Mouse (Mus musculus) CH12F3 (cell line): ENCODE results near the gene Prelid3b.

ENCODE experiments used
- in situ Hi-C: fragments of 300-500 bp; cut with MboI; formaldehyde crosslinking; loops from 2 replicates; pipeline ENCODE4 v1.14.3; 2020; ENCODE audit warnings: low sequenced_read_pairs

The Prelid3b gene

GRCm38 (mm10) chr2:174472818-174473549 is at the start of gene Prelid3b:
TSS of gene Prelid3b (minus strand) at chr2:174473081.
- in situ Hi-C loops: no loop called here

- in situ Hi-C loops: no loop called here
Observed at GRCm38 (mm10) chr2:174522134-174522533, 49.3 kb upstream of the Prelid3b start.

- in situ Hi-C loops: no loop called here
Observed at GRCm38 (mm10) chr2:174517141-174518079, 44.5 kb upstream of the Prelid3b start.

GRCm38 (mm10) chr2:174514887-174515286 is 42.0 kb upstream of the Prelid3b start:
- in situ Hi-C loops: no loop called here

- in situ Hi-C loops: no loop called here
Observed at GRCm38 (mm10) chr2:174513827-174514226, 40.9 kb upstream of the Prelid3b start.

- in situ Hi-C loops: no loop called here
Observed at GRCm38 (mm10) chr2:174509825-174510224, 36.9 kb upstream of the Prelid3b start.

- in situ Hi-C loops: no loop called here
Observed at GRCm38 (mm10) chr2:174507998-174508397, 35.1 kb upstream of the Prelid3b start.

- in situ Hi-C loops: no loop called here
Observed at GRCm38 (mm10) chr2:174502831-174503460, 30.1 kb upstream of the Prelid3b start.

- in situ Hi-C loops: no loop called here
Observed at GRCm38 (mm10) chr2:174502321-174502720, 29.4 kb upstream of the Prelid3b start.

GRCm38 (mm10) chr2:174501517-174501916 is 28.6 kb upstream of the Prelid3b start:
- in situ Hi-C loops: no loop called here

- in situ Hi-C loops: no loop called here
Observed at GRCm38 (mm10) chr2:174500814-174501503, 28.1 kb upstream of the Prelid3b start.

GRCm38 (mm10) chr2:174492858-174493257 is 20.0 kb upstream of the Prelid3b start:
- in situ Hi-C loops: loop anchor here (10.0 kb wide), 1 partner anchor 182 kb away; no protein-coding TSS in a partner anchor

- in situ Hi-C loops: no loop called here
Observed at GRCm38 (mm10) chr2:174487005-174487404, 14.1 kb upstream of the Prelid3b start.

GRCm38 (mm10) chr2:174478746-174479145 is 5.9 kb upstream of the Prelid3b start:
- in situ Hi-C loops: no loop called here

- in situ Hi-C loops: no loop called here
Observed at GRCm38 (mm10) chr2:174477543-174478319, 4.8 kb upstream of the Prelid3b start.

GRCm38 (mm10) chr2:174473550-174473927 is 658 bp upstream of the Prelid3b start:
- in situ Hi-C loops: no loop called here

GRCm38 (mm10) chr2:174472407-174472806 is 474 bp downstream of the Prelid3b start:
- in situ Hi-C loops: no loop called here

- in situ Hi-C loops: no loop called here
Observed at GRCm38 (mm10) chr2:174470786-174471405, 2.0 kb downstream of the Prelid3b start.

- in situ Hi-C loops: no loop called here
Observed at GRCm38 (mm10) chr2:174470333-174470732, 2.5 kb downstream of the Prelid3b start.
